12 mouse cellular contexts compared by ENCODE assay signal in the genomic region with DNA sequence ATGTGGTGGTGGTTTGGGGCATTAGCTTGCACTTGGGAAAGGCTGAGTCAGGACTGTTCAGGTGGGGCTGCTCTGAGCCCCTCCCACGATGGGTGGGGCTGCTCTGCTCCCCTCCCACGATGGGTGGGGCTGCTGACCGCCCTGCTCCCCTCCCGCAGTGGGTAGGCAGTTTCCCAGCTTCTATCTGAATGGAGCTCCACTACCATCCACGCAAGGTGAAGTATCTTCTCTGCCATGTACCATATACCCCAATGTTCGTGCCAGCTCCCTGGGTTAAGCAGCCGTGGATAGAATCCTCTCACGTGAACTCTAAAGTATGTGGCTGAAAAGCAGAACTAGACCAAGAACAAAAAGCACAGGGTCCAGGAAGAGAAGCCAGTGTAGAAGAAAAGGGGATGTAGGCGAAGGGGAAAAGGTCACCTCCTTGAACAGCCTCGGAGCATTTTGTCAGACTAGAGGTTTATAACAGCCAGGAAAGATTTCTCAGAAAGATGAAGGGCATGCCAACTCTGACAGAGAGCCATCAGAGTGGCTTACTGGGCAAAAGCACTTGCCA. TPM values are rescaled to one million over a fixed set of nuclear protein-coding genes. Genes with fewer than 3 reads are reported as not detected.
A peak's percentile ranks its signal among the peaks of the same experiment; 100 is the strongest.
DNase-seq lines count a peak whose midpoint lies in the region; ATAC-seq and TF ChIP-seq lines count a peak whose summit lies in the region.
"Had no signal": no experiment of that assay in that cellular context is flagged by ENCODE, and none has a peak within 500 bp of the region (broad histone marks: within the 10 kb centered on the region; RNA-seq: fewer than 3 reads in every experiment).

No protein-coding gene starts in this region.

- no peak for TF ChIP-seq CTCF in kidney, adult 2 months (conservative IDR thresholded peaks at IDR 0.05; ENCODE audit: insufficient read depth, insufficient read length, low read depth, low read length)

- ATAC-seq in liver, embryonic 13.5 days (ENCODE audit: low read depth): peak; percentile 97
- ATAC-seq: intestine, postnatal 0 days had no signal

- H3K4me1 ChIP-seq in kidney, adult 2 months (ENCODE audit: control insufficient read depth, insufficient read depth, low read length): peaks cover 4% of the 10 kb centered on the region; the same call in 1 of the 2 replicates
- H3K4me1 ChIP-seq in liver, embryonic 13.5 days (replicated peaks): peaks cover 40% of the 10 kb centered on the region

- no peaks in the 10 kb centered on the region for H3K27me3 ChIP-seq in kidney, adult 2 months (replicated peaks; ENCODE audit: control insufficient read depth, insufficient read depth, low read length)
- no peaks in the 10 kb centered on the region for H3K27me3 ChIP-seq in liver, embryonic 13.5 days

- peak overlapping the region; percentile 58 for H3K9ac ChIP-seq in liver, embryonic 13.5 days
- H3K9ac ChIP-seq: limb, embryonic 12.5 days had no signal

- H3K36me3 ChIP-seq in kidney, adult 2 months (ENCODE audit: control insufficient read depth, insufficient read depth, low read length): no peaks in the 10 kb centered on the region
- no peaks in the 10 kb centered on the region for H3K36me3 ChIP-seq in liver, embryonic 13.5 days
- H3K36me3 ChIP-seq: limb, embryonic 12.5 days had no signal

- WGBS in kidney, adult 2 months: 66% methylated on average over 10 of the region's 10 CpGs
- WGBS in liver, embryonic 13.5 days (ENCODE audit: insufficient replicate concordance): 9% methylated on average over 10 of the region's 10 CpGs

- H3K4me2 ChIP-seq in liver, embryonic 13.5 days: peak overlapping the region; percentile 51
- H3K4me2 ChIP-seq: limb, embryonic 12.5 days had no signal

- H3K27ac ChIP-seq in kidney, adult 2 months (ENCODE audit: insufficient read depth, low read depth, low read length): no peak overlapping the region
- peak overlapping the region; percentile 81 for H3K27ac ChIP-seq in liver, embryonic 13.5 days
- H3K27ac ChIP-seq: heart, adult 2 months; limb, embryonic 12.5 days had no signal

- no peak overlapping the region for H3K4me3 ChIP-seq in kidney, adult 2 months (ENCODE audit: insufficient read depth, low read depth, low read length)
- H3K4me3 ChIP-seq in liver, embryonic 13.5 days (replicated peaks): peak overlapping the region; percentile 19; the same call in 1 of the 2 replicates
- H3K4me3 ChIP-seq: heart, adult 2 months; limb, embryonic 12.5 days had no signal

- TF ChIP-seq POLR2A in kidney, adult 2 months (IDR thresholded peaks at IDR 0.05; ENCODE audit: low read depth, low read length): no peak

- no peaks in the 10 kb centered on the region for H3K9me3 ChIP-seq in liver, embryonic 13.5 days (replicated peaks)
- H3K9me3 ChIP-seq: limb, embryonic 12.5 days had no signal

- DNase-seq in kidney, adult 2 months: peak; percentile 17
- no peak for DNase-seq in kidney, postnatal 14 days
- peak; percentile 66 for DNase-seq in adipocyte (ENCODE audit: low spot score)
- DNase-seq in liver, embryonic 13.5 days: peak; percentile 78
- peak; percentile 72 to 74 for DNase-seq in spleen, postnatal 36 days (ENCODE audit: low spot score in 2 of 2)
- no peak for DNase-seq in gastrocnemius, adult 18-20 months (ENCODE audit: low spot score)
- no peak for DNase-seq in cerebellum, adult 8-10 months
- DNase-seq in ovary, postnatal 10 days (ENCODE audit: low spot score): no peak
- DNase-seq: cerebellum, adult 11-12 months had no signal

RNA-seq across cellular contexts. Expression of a gene that starts 54.0 kb away (rescaled TPM):
- 7.0 and 8.2 TPM in 2 replicates for polyA plus RNA-seq in kidney, adult 2 months (2012; rRNA removed)
- 3.6 and 3.7 TPM in 2 replicates for polyA plus RNA-seq in liver, embryonic 13.5 days (2015; fragmentation: Nextera tagmentation; extraction: Ambion mirVana)
- total RNA-seq in gastrocnemius, adult 18-20 months (2021): 1 to 10 TPM; 3.8 to 5.5 TPM

Comparison
In these comparisons a context has a peak if more than half of its experiments do, and no peak if none do; other contexts are left out.
1. DNase-seq: peak in kidney, adult 2 months (single experiment), adipocyte (single experiment), liver, embryonic 13.5 days (single experiment) and spleen, postnatal 36 days (2 of 2); none in kidney, postnatal 14 days (single experiment), gastrocnemius, adult 18-20 months (single experiment), cerebellum, adult 8-10 months (single experiment) and ovary, postnatal 10 days (single experiment).